Mouse (Mus musculus) ovary, postnatal 10 days (tissue): ENCODE results near the gene Eif4e3.

Experiments used
- DNase-seq: peaks from one replicate; pipeline ENCODE4 v3.0.0; 2022; ENCODE audit warnings: low spot score

The Eif4e3 gene

GRCm38 (mm10) chr6:99625306-99625705, 41.3 kb downstream of the Eif4e3 start:
- no peak for DNase-seq

GRCm38 (mm10) chr6:99624542-99624941, 42.0 kb downstream of the Eif4e3 start:
- DNase-seq, result no peak

- DNase-seq, result no peak
Measured at GRCm38 (mm10) chr6:99623641-99624040, 42.9 kb downstream of the Eif4e3 start.

- DNase-seq, result no peak
Measured at GRCm38 (mm10) chr6:99621167-99621566, 45.4 kb downstream of the Eif4e3 start.

- no peak for DNase-seq
Measured at GRCm38 (mm10) chr6:99620471-99620870, 46.1 kb downstream of the Eif4e3 start.

- DNase-seq, result no peak
Measured at GRCm38 (mm10) chr6:99619964-99620363, 46.6 kb downstream of the Eif4e3 start.

- no peak for DNase-seq
Measured at GRCm38 (mm10) chr6:99619466-99619865, 47.1 kb downstream of the Eif4e3 start.

GRCm38 (mm10) chr6:99617867-99618266, 48.7 kb downstream of the Eif4e3 start:
- DNase-seq, result no peak

GRCm38 (mm10) chr6:99617415-99617814, 49.2 kb downstream of the Eif4e3 start:
- no peak for DNase-seq

- no peak for DNase-seq
Measured at GRCm38 (mm10) chr6:99615272-99615751, 51.3 kb downstream of the Eif4e3 start.

- no peak for DNase-seq
Measured at GRCm38 (mm10) chr6:99614566-99615271, 51.9 kb downstream of the Eif4e3 start.

GRCm38 (mm10) chr6:99611866-99612265, 54.7 kb downstream of the Eif4e3 start:
- no peak for DNase-seq

GRCm38 (mm10) chr6:99610454-99611427, 55.8 kb downstream of the Eif4e3 start:
- no peak for DNase-seq

GRCm38 (mm10) chr6:99606079-99606478, 60.5 kb downstream of the Eif4e3 start:
- no peak for DNase-seq

- DNase-seq, result no peak
Measured at GRCm38 (mm10) chr6:99604758-99605157, 61.8 kb downstream of the Eif4e3 start.

- no peak for DNase-seq
Measured at GRCm38 (mm10) chr6:99602434-99602833, 64.1 kb downstream of the Eif4e3 start.

GRCm38 (mm10) chr6:99600886-99601285, 65.7 kb downstream of the Eif4e3 start:
- DNase-seq, result no peak

GRCm38 (mm10) chr6:99600168-99600793, 66.3 kb downstream of the Eif4e3 start:
- no peak for DNase-seq

GRCm38 (mm10) chr6:99599651-99600050, 66.9 kb downstream of the Eif4e3 start:
- DNase-seq, result no peak

GRCm38 (mm10) chr6:99599229-99599628, 67.3 kb downstream of the Eif4e3 start:
- no peak for DNase-seq

- DNase-seq, result no peak
Measured at GRCm38 (mm10) chr6:99577040-99577439, 89.5 kb downstream of the Eif4e3 start.

- no peak for DNase-seq
Measured at GRCm38 (mm10) chr6:99575633-99576032, 90.9 kb downstream of the Eif4e3 start.
